Mouse (Mus musculus) mesoderm, embryonic 11.5 days (tissue): ENCODE data around the gene Itch.
"Not testable (repeated sequence)": the region's sequence is repeated elsewhere in the genome, so short reads cannot be mapped to it uniquely, and the experiment has no call there.

ENCODE experiments used
- DNase-seq: peaks from one replicate; pipeline ENCODE4 v3.0.0-alpha.2; 2012; ENCODE audit warnings: low read depth, low spot score

Itch gene

GRCm38 (mm10) chr2:155133011-155133976 lies at the start of gene Itch:
Gene Itch (plus strand): TSS chr2:155133509.
- peak; percentile 95 for DNase-seq

GRCm38 (mm10) chr2:155084546-155084945 lies 48.8 kb upstream of the Itch start:
- no peak for DNase-seq

GRCm38 (mm10) chr2:155086328-155086727 lies 47.0 kb upstream of the Itch start:
- DNase-seq = no peak

- no peak for DNase-seq
Observed at GRCm38 (mm10) chr2:155088264-155088663, 45.0 kb upstream of the Itch start.

- DNase-seq = no peak
Observed at GRCm38 (mm10) chr2:155090909-155091742, 42.2 kb upstream of the Itch start.

GRCm38 (mm10) chr2:155091743-155092075 lies 41.6 kb upstream of the Itch start:
- DNase-seq = no peak

- DNase-seq = no peak
Observed at GRCm38 (mm10) chr2:155093418-155093817, 39.9 kb upstream of the Itch start.

- peak; percentile 27 for DNase-seq
Observed at GRCm38 (mm10) chr2:155098720-155099380, 34.5 kb upstream of the Itch start.

- no peak for DNase-seq
Observed at GRCm38 (mm10) chr2:155099421-155099820, 33.9 kb upstream of the Itch start.

GRCm38 (mm10) chr2:155099994-155100795 lies 33.1 kb upstream of the Itch start:
- DNase-seq = no peak

- no peak for DNase-seq
Observed at GRCm38 (mm10) chr2:155100796-155101259, 32.5 kb upstream of the Itch start.

- DNase-seq = no peak
Observed at GRCm38 (mm10) chr2:155101761-155102181, 31.5 kb upstream of the Itch start.

- DNase-seq = no peak
Observed at GRCm38 (mm10) chr2:155103607-155104006, 29.7 kb upstream of the Itch start.

- DNase-seq = not testable (repeated sequence)
Observed at GRCm38 (mm10) chr2:155107276-155107675, 26.0 kb upstream of the Itch start.

GRCm38 (mm10) chr2:155115216-155115830 lies 18.0 kb upstream of the Itch start:
- DNase-seq = no peak

GRCm38 (mm10) chr2:155133977-155134860 lies 910 bp downstream of the Itch start:
- DNase-seq = peak; percentile 29

GRCm38 (mm10) chr2:155135092-155135491 lies 1.8 kb downstream of the Itch start:
- DNase-seq = no peak

GRCm38 (mm10) chr2:155135534-155135933 lies 2.2 kb downstream of the Itch start:
- DNase-seq = no peak

- DNase-seq = no peak
Observed at GRCm38 (mm10) chr2:155140986-155141385, 7.7 kb downstream of the Itch start.
